Comparison of ENCODE assay signal across 8 mouse cellular contexts in genomic region chr13:99092279-99092930, GRCm38 (mm10).
A peak's percentile ranks its signal among the peaks of the same experiment; 100 is the strongest.
DNase-seq lines count a peak whose midpoint lies in the region; ATAC-seq and TF ChIP-seq lines count a peak whose summit lies in the region.

No protein-coding gene starts in this region.

- no peaks in the 10 kb centered on the region; the same call in 1 of the 2 replicates for H3K4me1 ChIP-seq in liver, adult 2 months (ENCODE audit: control insufficient read depth, insufficient read depth, low read length)
- H3K4me1 ChIP-seq in kidney, embryonic 14.5 days (ENCODE audit: control insufficient read depth, insufficient read depth, low read length) = peaks cover 9% of the 10 kb centered on the region; the same call in 1 of the 2 replicates

- no peak overlapping the region for H3K4me3 ChIP-seq in liver, adult 2 months (ENCODE audit: insufficient read depth, low read depth, low read length)
- no peak overlapping the region for H3K4me3 ChIP-seq in kidney, embryonic 14.5 days (ENCODE audit: low read length)

- no peak for TF ChIP-seq CTCF in liver, adult 2 months (IDR thresholded peaks at IDR 0.05; ENCODE audit: low read depth, low read length)

- H3K9me3 ChIP-seq in kidney, embryonic 14.5 days (ENCODE audit: control insufficient read depth, low read length) = no peaks in the 10 kb centered on the region

- 22% methylated on average over 14 of the region's 14 CpGs for WGBS in liver, adult 2 months
- WGBS in kidney, embryonic 14.5 days = 31% methylated on average over 14 of the region's 14 CpGs

- ATAC-seq in kidney, embryonic 14.5 days (ENCODE audit: low FRiP score, low TSS enrichment) = peak; percentile 83; the same call in 1 of the 2 replicates
- no peak for ATAC-seq in monocyte, adult 5-6 weeks (replicated peaks; ENCODE audit: insufficient number of reproducible peaks, low FRiP score, low TSS enrichment, poor library complexity, severe bottlenecking)

- H3K27me3 ChIP-seq in liver, adult 2 months (ENCODE audit: control insufficient read depth, insufficient read depth, low read length) = no peaks in the 10 kb centered on the region
- no peaks in the 10 kb centered on the region for H3K27me3 ChIP-seq in kidney, embryonic 14.5 days (ENCODE audit: control insufficient read depth, insufficient read depth, low read length)

- no peak overlapping the region for H3K4me2 ChIP-seq in kidney, embryonic 14.5 days (replicated peaks; ENCODE audit: low read depth, low read length)

- no peak overlapping the region for H3K9ac ChIP-seq in liver, adult 2 months (ENCODE audit: low read depth, low read length)
- no peak overlapping the region for H3K9ac ChIP-seq in kidney, embryonic 14.5 days (ENCODE audit: low read depth, low read length)

- TF ChIP-seq POLR2A in liver, adult 2 months (IDR thresholded peaks at IDR 0.05; ENCODE audit: extremely low read depth, insufficient read depth, low read length) = no peak

- no peaks in the 10 kb centered on the region for H3K79me2 ChIP-seq in liver, adult 2 months (ENCODE audit: control insufficient read depth, insufficient read depth, low read length)

- H3K27ac ChIP-seq in liver, adult 2 months (replicated peaks; ENCODE audit: insufficient read depth, low read depth, low read length) = peak overlapping the region; percentile 29
- peak overlapping the region; percentile 69; the same call in 1 of the 2 replicates for H3K27ac ChIP-seq in kidney, embryonic 14.5 days (ENCODE audit: low read depth, low read length)

- peak; percentile 92 for DNase-seq in liver, adult 2 months (ENCODE audit: extremely low read depth, low read depth, low spot score)
- no peak for DNase-seq in liver
- peak; percentile 54 for DNase-seq in heart, adult 8-10 months (ENCODE audit: low spot score)
- DNase-seq in mesoderm, embryonic 11.5 days (ENCODE audit: low read depth, low spot score) = peak; percentile 39
- no peak for DNase-seq in layer of hippocampus, postnatal 25 days (ENCODE audit: extremely low spot score in 1 of 2, low spot score in 1 of 2)
- DNase-seq in layer of hippocampus, adult 8-10 months (ENCODE audit: low spot score in 2 of 2) = no peak

- no peaks in the 10 kb centered on the region for H3K36me3 ChIP-seq in liver, adult 2 months (ENCODE audit: control insufficient read depth, insufficient read depth, low read length)
- no peaks in the 10 kb centered on the region for H3K36me3 ChIP-seq in kidney, embryonic 14.5 days (ENCODE audit: control insufficient read depth, insufficient read depth, low read length)

Comparison
In these comparisons a context has a peak if more than half of its experiments do, and no peak if none do; other contexts are left out.
1. DNase-seq: peak in liver, adult 2 months (single experiment), heart, adult 8-10 months (single experiment) and mesoderm, embryonic 11.5 days (single experiment); none in liver (single experiment), layer of hippocampus, postnatal 25 days (0 of 2) and layer of hippocampus, adult 8-10 months (0 of 2).